Mouse (Mus musculus) CH12.LX (cell line): ENCODE results near the gene Prdx3. TPM values are rescaled to one million over a fixed set of nuclear protein-coding genes. Genes with fewer than 3 reads are reported as not detected.

Experiments used
- DNase-seq: peaks from one replicate; pipeline ENCODE4 v3.0.0-alpha.2; 2013; ENCODE audit errors: extremely low read depth
- H3K27ac ChIP-seq: 2 replicates; pipeline ENCODE4 v1.5.1; 2012; ENCODE audit warnings: low read depth, mild to moderate bottlenecking, control low read depth, moderate library complexity; ENCODE audit not compliant: insufficient read depth
- H3K27me3 ChIP-seq: replicated peaks from 2 replicates; pipeline ENCODE3; 2012; ENCODE audit warnings: inconsistent platforms
- H3K36me3 ChIP-seq, 2 experiments: replicated peaks in 1 of 2; 2 replicates each; pipeline versions ENCODE3 to v1.6.1; 2012; ENCODE audit warnings: inconsistent platforms in 1 of 2, low read length in 1 of 2, mild to moderate bottlenecking in 1 of 2, mixed read lengths in 1 of 2, moderate library complexity in 1 of 2; ENCODE audit not compliant: control insufficient read depth in 1 of 2, insufficient read depth in 1 of 2
- H3K4me1 ChIP-seq, 2 experiments: 2 replicates each; pipeline ENCODE4 v1.6.1; 2012; ENCODE audit warnings: inconsistent platforms in 1 of 2, moderate library complexity in 1 of 2; ENCODE audit not compliant: insufficient read depth in 2 of 2, control insufficient read depth in 1 of 2
- H3K4me2 ChIP-seq: 2 replicates; pipeline ENCODE4 v1.6.1; 2012; ENCODE audit warnings: low read depth, mild to moderate bottlenecking, control low read depth; ENCODE audit not compliant: poor library complexity, insufficient read depth, severe bottlenecking
- H3K4me3 ChIP-seq, 3 experiments: fragments of 150-350 bp in 1 of 3; sonication (generic) in 1 of 3; replicated peaks in 1 of 3; 2 replicates each; pipeline versions ENCODE3 to v1.5.1; 2011 to 2012; ENCODE audit warnings: low read depth in 2 of 3, low read length in 2 of 3, mild to moderate bottlenecking in 2 of 3, moderate library complexity in 2 of 3, control low read depth in 1 of 3, improper control_type of control experiment in 1 of 3, inconsistent platforms in 1 of 3, mixed read lengths in 1 of 3; ENCODE audit not compliant: poor library complexity in 1 of 3
- H3K79me2 ChIP-seq: replicated peaks from 2 replicates; pipeline ENCODE4 v1.6.1; 2012; ENCODE audit warnings: mild to moderate bottlenecking, moderate library complexity; ENCODE audit not compliant: control insufficient read depth, poor library complexity, insufficient read depth, severe bottlenecking; ENCODE audit errors: extremely low read depth
- H3K9ac ChIP-seq: 2 replicates; pipeline ENCODE4 v1.6.1; 2012; ENCODE audit warnings: low read depth, mild to moderate bottlenecking, control low read depth, moderate library complexity; ENCODE audit not compliant: insufficient read depth
- H3K9me3 ChIP-seq: replicated peaks from 2 replicates; pipeline ENCODE3; 2012; ENCODE audit warnings: low read length, inconsistent platforms, mixed read lengths
- CHD1 ChIP-seq: IDR thresholded peaks from 2 replicates; pipeline ENCODE4 v1.6.1; 2012; ENCODE audit warnings: low read depth, low read length, improper control_type of control experiment, inconsistent platforms
- CHD2 ChIP-seq: IDR thresholded peaks from 2 replicates; pipeline ENCODE4 v1.6.1; 2011; ENCODE audit warnings: low read length, improper control_type of control experiment
- E2F4 ChIP-seq: IDR thresholded peaks from 2 replicates; pipeline ENCODE4 v1.6.1; 2011; ENCODE audit warnings: low read depth, low read length, improper control_type of control experiment; ENCODE audit not compliant: insufficient replicate concordance
- ELF1 ChIP-seq: IDR thresholded peaks from 2 replicates; pipeline ENCODE4 v1.6.1; 2014; ENCODE audit warnings: low read depth, mild to moderate bottlenecking, inconsistent platforms, low read length, improper control_type of control experiment
- EP300 ChIP-seq: IDR thresholded peaks from 2 replicates; pipeline ENCODE4 v1.6.1; 2011; ENCODE audit warnings: low read length, improper control_type of control experiment
- ETS1 ChIP-seq: conservative IDR thresholded peaks from 2 replicates; pipeline ENCODE4 v1.6.1; 2012; ENCODE audit warnings: low read depth, mild to moderate bottlenecking, inconsistent platforms, low read length, improper control_type of control experiment, moderate library complexity
- GABPA ChIP-seq: IDR thresholded peaks from 2 replicates; pipeline ENCODE4 v1.6.1; 2012; ENCODE audit warnings: low read depth, low read length, improper control_type of control experiment, inconsistent platforms; ENCODE audit not compliant: insufficient replicate concordance
- HCFC1 ChIP-seq: IDR thresholded peaks from 2 replicates; pipeline ENCODE4 v1.6.1; 2012; ENCODE audit warnings: low read depth, mild to moderate bottlenecking, inconsistent platforms, low read length, improper control_type of control experiment
- JUND ChIP-seq: conservative IDR thresholded peaks from 2 replicates; pipeline ENCODE4 v1.6.1; 2011; ENCODE audit warnings: low read depth, low read length, improper control_type of control experiment
- KAT2A ChIP-seq: IDR thresholded peaks from 2 replicates; pipeline ENCODE4 v1.6.1; 2012; ENCODE audit warnings: low read length, improper control_type of control experiment, inconsistent platforms; ENCODE audit not compliant: insufficient replicate concordance
- MAFK ChIP-seq: IDR thresholded peaks from 2 replicates; pipeline ENCODE4 v1.6.1; 2011; ENCODE audit warnings: low read length, improper control_type of control experiment; ENCODE audit not compliant: insufficient replicate concordance
- MAZ ChIP-seq: IDR thresholded peaks from 2 replicates; pipeline ENCODE4 v1.6.1; 2012; ENCODE audit warnings: low read depth, mild to moderate bottlenecking, inconsistent platforms, low read length, improper control_type of control experiment, moderate library complexity
- MXI1 ChIP-seq: IDR thresholded peaks from 2 replicates; pipeline ENCODE4 v1.6.1; 2011; ENCODE audit warnings: mild to moderate bottlenecking, low read depth, low read length, improper control_type of control experiment
- NRF1 ChIP-seq: IDR thresholded peaks from 2 replicates; pipeline ENCODE4 v1.6.1; 2014; ENCODE audit warnings: low read depth, mild to moderate bottlenecking, inconsistent platforms, low read length, improper control_type of control experiment, moderate library complexity
- PAX5 ChIP-seq: IDR thresholded peaks from 2 replicates; pipeline ENCODE4 v1.6.1; 2012; ENCODE audit warnings: low read length, inconsistent platforms, mixed read lengths
- POLR2AphosphoS2 ChIP-seq: IDR thresholded peaks from 2 replicates; pipeline ENCODE4 v1.6.1; 2011; ENCODE audit warnings: low read depth, low read length, improper control_type of control experiment
- SIN3A ChIP-seq: IDR thresholded peaks from 2 replicates; pipeline ENCODE4 v1.6.1; 2012; ENCODE audit warnings: low read length, improper control_type of control experiment, inconsistent platforms
- SMC3 ChIP-seq: IDR thresholded peaks from 2 replicates; pipeline ENCODE4 v1.6.1; 2011; ENCODE audit warnings: low read depth, low read length, improper control_type of control experiment
- TBP ChIP-seq: conservative IDR thresholded peaks from 2 replicates; pipeline ENCODE4 v1.6.1; 2011; ENCODE audit warnings: low read depth, low read length, improper control_type of control experiment
- TCF12 ChIP-seq: IDR thresholded peaks from 2 replicates; pipeline ENCODE4 v1.6.1; 2014; ENCODE audit warnings: low read depth, mild to moderate bottlenecking, inconsistent platforms, low read length, improper control_type of control experiment
- UBTF ChIP-seq: IDR thresholded peaks from 2 replicates; pipeline ENCODE4 v1.6.1; 2012; ENCODE audit warnings: low read depth, mild to moderate bottlenecking, inconsistent platforms, low read length, improper control_type of control experiment, moderate library complexity
- USF1 ChIP-seq: IDR thresholded peaks from 2 replicates; pipeline ENCODE4 v1.6.1; 2014; ENCODE audit warnings: low read depth, mild to moderate bottlenecking, inconsistent platforms, low read length, improper control_type of control experiment
- USF2 ChIP-seq: conservative IDR thresholded peaks from 2 replicates; pipeline ENCODE4 v1.6.1; 2011; ENCODE audit warnings: low read depth, low read length, improper control_type of control experiment
- ZC3H11A ChIP-seq: IDR thresholded peaks from 2 replicates; pipeline ENCODE4 v1.6.1; 2012; ENCODE audit warnings: low read depth, mild to moderate bottlenecking, inconsistent platforms, low read length, improper control_type of control experiment
- ZKSCAN1 ChIP-seq: IDR thresholded peaks from 2 replicates; pipeline ENCODE4 v1.6.1; 2012; ENCODE audit warnings: low read depth, inconsistent platforms, low read length, improper control_type of control experiment, borderline replicate concordance
- ZMIZ1 ChIP-seq: IDR thresholded peaks from 2 replicates; pipeline ENCODE4 v1.6.1; 2012; ENCODE audit warnings: low read depth, mild to moderate bottlenecking, inconsistent platforms, low read length, improper control_type of control experiment
- dilution Hi-C: fragments of 300-500 bp; cut with MboI; formaldehyde crosslinking; loops from 2 replicates; pipeline ENCODE4 v1.14.3; 2020; ENCODE audit warnings: low sequenced_read_pairs; ENCODE audit not compliant: extremely low pct_unique_long_range_greater_than_20kb, extremely low pct_ligation_motif_present
- in situ Hi-C: fragments of 300-500 bp; cut with MboI; formaldehyde crosslinking; loops from 3 replicates; pipeline ENCODE4 v1.14.3; 2019; ENCODE audit warnings: low sequenced_read_pairs, low pct_ligation_motif_present, low pct_unique_long_range_greater_than_20kb, mixed read lengths
- polyA plus RNA-seq: library from polyadenylated mRNA; unstranded; fragments of >175 nt; gene quantifications from 2 replicates; pipeline ENCODE4 v1.2.1, GENCODE M21; 2012; ENCODE audit warnings: low read depth; ENCODE audit not compliant: insufficient read length
- total RNA-seq, 2 experiments: library from RNA; depleted of rRNA; stranded (reverse); fragments of 300-350 nt in 1 of 2; fragments of >200 nt in 1 of 2; gene quantifications; 2 replicates each; pipeline ENCODE4 v1.2.3; 2012 to 2014

Gene Prdx3
- total and polyA plus RNA-seq, 3 experiments: 180 to 427 (median 246) TPM

DNA sequence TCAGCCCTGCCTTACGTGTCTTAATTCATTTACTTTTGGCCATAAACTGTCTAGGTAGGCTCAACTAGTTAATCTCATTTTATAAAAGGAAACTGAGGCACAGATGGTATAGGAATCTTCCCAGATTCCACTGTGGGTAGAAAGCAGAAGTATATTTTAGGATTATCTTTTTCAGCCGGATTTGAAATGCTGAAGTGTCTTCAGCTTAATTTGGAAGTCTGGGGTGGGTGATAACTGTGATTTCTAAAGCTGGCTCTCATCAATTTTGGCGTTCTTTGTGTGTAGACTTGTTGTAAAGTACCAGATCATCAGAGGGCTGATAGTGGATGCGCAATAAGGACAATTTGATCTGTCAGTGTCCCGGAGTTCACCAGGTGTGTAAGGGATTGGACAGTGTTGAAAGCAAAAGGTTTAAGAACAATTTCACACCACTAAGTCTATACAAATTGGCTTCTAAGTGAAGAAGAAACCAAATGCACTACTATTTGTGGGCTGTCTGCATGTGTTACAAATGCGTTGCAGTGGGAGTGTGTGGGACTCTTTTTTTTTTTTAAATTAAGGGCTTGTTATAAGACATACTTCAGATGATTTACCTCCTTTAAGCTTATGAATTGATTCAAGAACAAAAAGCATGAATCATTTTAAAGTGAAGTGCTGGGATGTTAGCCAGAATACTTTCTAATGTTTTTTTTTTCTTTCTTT, 42.7 kb upstream of the Prdx3 start:
- no peak for DNase-seq
- Histone ChIP-seq H3K4me1 (peaks cover under 1 to 24% of the 10 kb centered on the region in 2 experiments; a peak in 2 of 4 replicates), H3K27ac (no peak overlapping the region), H3K4me3 (no peak overlapping the region), H3K27me3 (no peaks in the 10 kb centered on the region), H3K9ac (no peak overlapping the region), H3K79me2 (no peaks in the 10 kb centered on the region), H3K4me2 (no peak overlapping the region), H3K36me3 (peaks cover 0 to 6% of the 10 kb centered on the region in 2 experiments), H3K9me3 (no peaks in the 10 kb centered on the region)
- dilution Hi-C loops: no loop called here
- no peak for TF ChIP-seq TCF12
- no peak for TF ChIP-seq USF1
- TF ChIP-seq POLR2AphosphoS2: no peak
- no peak for TF ChIP-seq USF2
- no peak for TF ChIP-seq EP300
- TF ChIP-seq CHD1: no peak
- no peak for TF ChIP-seq HCFC1
- TF ChIP-seq MAFK: no peak
- TF ChIP-seq KAT2A: no peak
- no peak for TF ChIP-seq SIN3A
- TF ChIP-seq ZKSCAN1: no peak
- no peak for TF ChIP-seq E2F4
- no peak for TF ChIP-seq SMC3
- no peak for TF ChIP-seq NRF1
- TF ChIP-seq UBTF: no peak
- TF ChIP-seq PAX5: no peak
- no peak for TF ChIP-seq ETS1
- no peak for TF ChIP-seq MAZ
- TF ChIP-seq ZMIZ1: no peak
- in situ Hi-C loops: no loop called here

DNA sequence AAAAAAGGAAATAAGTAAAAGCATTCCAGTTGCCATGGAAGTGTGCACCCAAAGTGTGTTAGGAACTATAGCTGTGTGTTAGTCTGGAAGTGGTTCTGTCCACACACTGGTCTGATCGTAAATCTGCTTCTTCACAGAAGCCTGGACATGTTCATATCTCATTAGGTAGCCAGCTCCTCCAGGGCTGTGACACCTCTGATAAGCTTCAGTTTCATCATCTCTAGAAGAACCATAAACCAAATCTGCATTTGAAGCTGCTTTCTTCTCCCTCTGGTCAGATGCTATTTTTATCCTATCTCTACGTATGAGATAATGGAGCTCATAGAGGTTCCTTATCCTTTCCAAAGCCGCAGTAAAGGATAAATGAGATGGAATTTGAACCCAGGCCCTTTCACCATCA, 41.5 kb upstream of the Prdx3 start:
- H3K27ac ChIP-seq: no peak overlapping the region
- no peak for TF ChIP-seq TBP
- TF ChIP-seq TCF12: no peak
- no peak for TF ChIP-seq ELF1
- no peak for TF ChIP-seq ZMIZ1
- TF ChIP-seq CHD1: no peak
- TF ChIP-seq GABPA: no peak
- no peak for TF ChIP-seq SIN3A
- TF ChIP-seq MXI1: no peak
- TF ChIP-seq USF1: no peak
- TF ChIP-seq JUND: no peak
- TF ChIP-seq ZC3H11A: no peak
- no peak for TF ChIP-seq KAT2A
- TF ChIP-seq USF2: no peak
- TF ChIP-seq MAZ: no peak
- TF ChIP-seq CHD2: no peak
- TF ChIP-seq UBTF: no peak
- H3K9me3 ChIP-seq: no peaks in the 10 kb centered on the region
- H3K4me2 ChIP-seq: no peak overlapping the region
- dilution Hi-C loops (no loop called here), in situ Hi-C loops (no loop called here)
- 0 out of 2 replicates have a peak, but pooled peaks cover 2% of the 10 kb centered on the region for H3K79me2 ChIP-seq
- H3K36me3 ChIP-seq: peaks cover 0 to 6% of the 10 kb centered on the region in 2 experiments
- H3K4me1 ChIP-seq: peaks cover 5 to 36% of the 10 kb centered on the region in 2 experiments
- no peak for DNase-seq
- no peak overlapping the region for H3K9ac ChIP-seq
- no peak overlapping the region for H3K4me3 ChIP-seq
- no peaks in the 10 kb centered on the region for H3K27me3 ChIP-seq
